Mouse (Mus musculus) c-Kit-positive CD71-positive TER-119-negative erythroid progenitor cells, embryonic 14.5 days (primary cell): ENCODE data around the gene Hsd17b11.
"Not testable (repeated sequence)": the region's sequence is repeated elsewhere in the genome, so short reads cannot be mapped to it uniquely, and the experiment has no call there.

Source experiments
- DNase-seq: peaks from one replicate; pipeline ENCODE4 v3.0.0-alpha.2; 2013; ENCODE audit warnings: low read depth

The Hsd17b11 gene

GRCm38 (mm10) chr5:104035066-104035465 is 13.3 kb upstream of the Hsd17b11 start:
- DNase-seq, result no peak

GRCm38 (mm10) chr5:104032434-104033097 is 10.8 kb upstream of the Hsd17b11 start:
- no peak for DNase-seq

GRCm38 (mm10) chr5:104025245-104025854 is 3.6 kb upstream of the Hsd17b11 start:
- DNase-seq, result no peak

GRCm38 (mm10) chr5:104024762-104025161 is 3.0 kb upstream of the Hsd17b11 start:
- no peak for DNase-seq

- not testable (repeated sequence) for DNase-seq
Observed at GRCm38 (mm10) chr5:104024193-104024592, 2.5 kb upstream of the Hsd17b11 start.

- no peak for DNase-seq
Observed at GRCm38 (mm10) chr5:104023289-104024020, 1.7 kb upstream of the Hsd17b11 start.

GRCm38 (mm10) chr5:104022558-104022957 is 839 bp upstream of the Hsd17b11 start:
- no peak for DNase-seq

GRCm38 (mm10) chr5:104011419-104011818 is 10.3 kb downstream of the Hsd17b11 start:
- no peak for DNase-seq

- no peak for DNase-seq
Observed at GRCm38 (mm10) chr5:104010261-104010660, 11.5 kb downstream of the Hsd17b11 start.

- DNase-seq, result no peak
Observed at GRCm38 (mm10) chr5:104009421-104009820, 12.3 kb downstream of the Hsd17b11 start.

GRCm38 (mm10) chr5:104007801-104008200 is 13.9 kb downstream of the Hsd17b11 start:
- no peak for DNase-seq

GRCm38 (mm10) chr5:104006811-104007210 is 14.9 kb downstream of the Hsd17b11 start:
- no peak for DNase-seq

GRCm38 (mm10) chr5:104003955-104004354 is 17.8 kb downstream of the Hsd17b11 start:
- DNase-seq, result no peak

GRCm38 (mm10) chr5:104003256-104003931 is 18.3 kb downstream of the Hsd17b11 start:
- no peak for DNase-seq

GRCm38 (mm10) chr5:104002549-104003255 is 19.0 kb downstream of the Hsd17b11 start:
- no peak for DNase-seq

GRCm38 (mm10) chr5:103999738-104000137 is 22.0 kb downstream of the Hsd17b11 start:
- DNase-seq, result peak; percentile 64

- DNase-seq, result no peak
Observed at GRCm38 (mm10) chr5:103998739-103999138, 23.0 kb downstream of the Hsd17b11 start.

GRCm38 (mm10) chr5:103995181-103995580 is 26.5 kb downstream of the Hsd17b11 start:
- peak; percentile 80 for DNase-seq

GRCm38 (mm10) chr5:103994669-103995068 is 27.1 kb downstream of the Hsd17b11 start:
- peak; percentile 51 for DNase-seq

- DNase-seq, result peak; percentile 24
Observed at GRCm38 (mm10) chr5:103993601-103994000, 28.1 kb downstream of the Hsd17b11 start.

- no peak for DNase-seq
Observed at GRCm38 (mm10) chr5:103992831-103993230, 28.9 kb downstream of the Hsd17b11 start.
